Mouse (Mus musculus) activated CD4-positive, CD25-positive, alpha-beta regulatory T cell, adult 4 months (primary cell): ENCODE measurements around the gene Dlg1. TPM values are rescaled to one million over a fixed set of nuclear protein-coding genes. Genes with fewer than 3 reads are reported as not detected.

Source experiments
- ATAC-seq: one replicate; pipeline ENCODE4 v1.8.0; 2017
- polyA plus RNA-seq, 2 experiments: library from polyadenylated mRNA; unstranded; fragments of 100-300 nt; shearing (Covaris generic); gene quantifications; one replicate each; pipeline ENCODE4 v1.2.1; 2017

Dlg1 gene
- polyA plus RNA-seq = 10 to 100 TPM; 20.6 to 29.1 TPM

DNA sequence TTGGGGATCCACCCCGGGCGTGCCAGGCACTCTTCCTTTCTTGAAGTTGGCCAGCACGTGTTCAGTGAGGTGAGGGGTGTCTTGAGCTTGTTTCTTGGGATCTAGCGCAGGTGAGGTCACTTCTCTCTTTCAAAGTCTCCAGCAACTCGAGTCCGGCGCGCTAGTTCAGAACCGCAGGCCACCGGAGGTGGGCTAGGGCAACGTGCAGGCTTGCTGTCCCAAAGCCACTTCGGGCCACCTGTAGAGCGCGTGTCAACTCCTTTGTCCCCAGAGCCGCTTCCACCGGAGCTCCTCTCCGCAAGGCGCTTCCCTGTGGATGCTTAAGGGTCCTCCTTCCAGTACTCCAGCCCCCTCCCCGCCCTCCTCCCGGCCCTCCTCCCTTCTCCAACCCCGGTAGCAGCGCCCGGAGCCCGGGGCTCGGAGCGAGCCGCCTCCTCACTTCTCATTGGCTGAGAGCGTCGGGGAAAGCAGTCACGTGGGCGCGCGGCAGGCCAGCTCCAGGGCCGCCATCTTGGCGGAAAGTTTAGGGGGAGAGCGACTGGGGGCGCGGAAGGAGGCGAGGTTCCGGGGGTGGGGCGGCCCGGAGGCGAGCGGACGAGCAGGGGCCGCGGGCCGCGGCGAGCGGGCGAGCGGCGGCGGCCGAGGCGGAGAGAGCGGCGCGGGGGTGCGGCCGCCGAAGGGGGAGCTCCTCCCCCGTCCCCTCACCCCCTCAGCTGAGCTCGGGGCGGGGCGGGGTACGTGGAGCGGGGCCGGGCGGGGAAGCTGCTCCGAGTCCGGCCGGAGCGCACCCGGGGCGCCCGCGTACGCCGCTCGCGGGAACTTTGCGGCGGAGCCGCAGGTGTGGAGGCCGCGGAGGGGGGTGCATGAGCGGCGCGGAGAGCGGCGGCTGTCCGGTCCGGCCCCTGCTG is at the start of gene Dlg1:
TSS of gene Dlg1 (plus strand) at position 65 of the 908 bp plus-strand sequence.
- ATAC-seq = peak; percentile 79

DNA sequence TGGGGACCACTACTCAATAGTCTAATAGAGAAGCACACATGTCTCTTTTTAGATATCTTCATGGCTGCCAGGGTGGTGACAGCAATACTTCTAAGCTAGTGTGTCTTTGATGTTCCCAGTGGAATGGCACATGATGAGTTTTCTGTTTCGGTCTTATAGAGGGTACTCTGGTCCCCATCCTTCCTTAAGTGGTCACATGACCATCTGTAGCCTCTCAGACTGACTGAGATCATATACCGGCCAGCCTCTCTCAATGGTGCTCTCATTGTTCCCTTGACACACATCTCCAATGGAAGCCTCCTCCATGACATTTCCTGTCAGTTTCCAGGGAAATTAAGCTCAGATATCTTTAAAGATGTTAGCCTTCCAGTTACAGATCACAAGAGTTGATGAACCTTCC is 46.9 kb upstream of the Dlg1 start:
- no peak for ATAC-seq

DNA sequence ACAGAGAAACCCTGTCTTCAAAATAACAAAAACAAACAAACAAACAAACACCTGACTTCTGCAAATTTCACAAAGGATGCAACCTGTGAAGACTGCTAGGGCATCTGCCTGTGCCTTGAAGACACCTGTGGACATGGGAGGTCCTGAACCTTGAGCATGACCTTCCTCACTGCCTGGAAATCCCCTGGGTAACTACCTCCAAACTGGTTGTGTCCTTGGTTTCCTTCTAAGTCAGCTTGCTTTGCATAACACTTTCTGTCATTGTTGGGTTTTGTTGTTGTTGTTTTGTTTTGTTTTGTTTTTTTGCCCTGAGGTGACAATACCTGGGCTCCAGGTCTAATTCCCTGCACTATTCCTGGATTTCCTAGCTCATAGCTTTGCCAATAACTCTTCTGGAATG is 46.1 kb upstream of the Dlg1 start:
- ATAC-seq = no peak

DNA sequence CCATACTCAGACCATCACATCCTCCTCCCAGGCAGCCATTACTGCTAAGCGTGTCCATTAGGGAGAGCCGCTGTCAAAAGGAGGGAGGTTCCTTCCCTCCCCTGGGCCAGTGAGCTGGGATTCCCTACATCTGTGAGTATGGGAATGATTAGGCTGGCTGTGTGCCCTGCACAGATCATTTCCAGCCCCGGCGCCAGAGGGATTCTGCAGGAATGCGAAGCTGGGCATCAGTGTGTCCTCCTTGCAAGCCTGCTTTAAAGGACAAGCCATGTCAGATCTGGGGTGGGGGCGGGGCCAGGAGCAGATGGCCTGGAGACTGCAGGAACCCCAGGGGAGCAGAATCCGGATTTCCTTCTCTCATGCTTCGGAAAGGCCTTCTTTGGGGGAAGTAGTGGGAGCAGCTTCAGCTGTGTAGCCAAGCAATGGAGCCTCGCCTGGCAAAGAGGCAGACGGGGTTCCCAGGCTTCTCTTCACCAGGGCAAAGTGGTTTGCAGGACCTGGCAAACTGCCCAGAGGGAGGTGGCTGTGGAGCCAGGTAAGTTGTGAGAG is 45.3 kb upstream of the Dlg1 start:
- ATAC-seq = no peak

DNA sequence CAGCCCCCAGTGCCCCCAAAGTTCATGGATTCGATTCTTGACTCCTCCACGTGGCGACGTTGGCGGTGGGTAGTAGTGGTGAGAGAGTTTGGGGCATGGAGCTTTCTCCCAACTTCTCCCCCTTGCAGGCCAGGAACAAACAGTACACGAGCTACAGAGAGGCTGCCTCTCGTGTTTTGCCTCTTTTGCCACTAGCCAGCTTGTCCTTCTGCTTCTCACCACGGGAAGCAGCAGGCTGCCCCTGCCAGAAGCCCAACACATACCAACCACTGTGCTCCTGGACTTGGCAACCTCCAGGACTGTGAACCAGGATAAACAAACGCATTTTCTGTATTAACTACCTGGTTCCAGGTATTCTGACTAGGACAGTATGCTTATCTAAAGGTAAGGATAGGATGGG is 44.6 kb upstream of the Dlg1 start:
- no peak for ATAC-seq

DNA sequence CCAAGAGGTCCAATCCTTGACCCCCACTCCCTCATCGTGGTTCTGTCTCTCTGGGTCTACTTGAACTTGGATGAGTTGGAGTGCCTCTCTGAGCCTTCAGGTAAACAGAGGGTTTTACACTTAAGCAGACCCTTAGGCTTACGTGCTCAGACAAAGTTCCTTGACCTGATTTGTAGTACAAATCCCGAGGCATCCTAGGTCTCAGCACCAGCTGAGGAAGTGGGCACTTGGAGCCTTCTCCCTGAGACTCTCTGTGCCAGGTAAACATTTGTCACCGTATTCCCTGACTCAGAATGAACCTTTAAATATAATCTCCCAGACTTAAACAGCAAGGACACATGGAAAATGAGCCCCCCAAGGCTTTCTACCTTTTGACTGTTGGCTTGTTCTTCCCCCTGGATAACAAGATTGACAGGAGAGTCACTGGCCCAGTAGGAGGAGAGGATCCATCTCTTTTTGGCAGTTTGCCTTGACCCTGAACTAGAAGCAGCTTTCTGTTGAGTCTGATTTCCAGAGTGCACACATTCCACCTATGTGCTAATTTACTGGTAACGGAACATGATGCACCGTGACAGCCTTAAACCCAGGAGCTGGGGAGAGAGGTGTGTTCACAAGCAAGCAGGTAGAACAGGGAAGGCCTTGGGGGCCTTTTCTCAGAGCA is 43.4 kb upstream of the Dlg1 start:
- no peak for ATAC-seq

DNA sequence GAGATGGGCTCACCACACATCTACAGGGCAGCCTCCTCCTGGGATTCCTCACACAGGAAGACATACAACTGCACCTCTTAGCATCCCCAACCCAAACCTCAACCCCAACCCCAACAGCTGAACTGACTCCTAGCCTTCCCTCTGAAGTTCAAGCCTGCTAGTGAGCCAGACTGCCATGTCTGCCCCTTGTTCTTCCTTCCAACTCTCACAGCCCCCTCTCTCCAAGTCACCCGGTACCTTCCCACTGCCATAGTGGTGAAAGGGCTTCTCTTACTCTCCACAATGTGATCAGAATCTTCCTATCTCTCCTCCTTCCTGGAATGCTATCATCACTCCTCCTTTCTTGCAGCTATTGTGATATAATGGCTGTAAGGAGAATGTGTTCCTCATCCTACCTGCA is 40.9 kb upstream of the Dlg1 start:
- no peak for ATAC-seq

DNA sequence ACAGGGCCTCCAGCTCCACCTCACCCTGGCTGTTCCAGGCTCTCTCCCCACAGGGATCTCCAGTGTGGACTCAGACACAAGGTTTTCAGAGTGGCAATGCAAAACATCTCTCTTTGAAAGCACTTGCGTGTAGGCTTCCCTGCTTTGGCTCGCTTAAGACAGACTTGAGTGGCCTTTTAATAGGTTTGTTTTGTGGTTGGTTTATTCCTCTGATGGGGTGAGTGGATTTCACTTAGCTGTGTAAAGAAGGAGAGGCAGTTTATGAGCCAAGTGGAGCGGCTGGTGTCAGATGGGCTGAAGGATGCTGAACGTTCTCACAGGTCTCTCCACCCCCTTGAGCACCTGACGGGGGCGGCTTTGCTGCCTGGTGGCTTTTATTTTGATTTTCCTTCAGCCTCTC is 40.1 kb upstream of the Dlg1 start:
- no peak for ATAC-seq

DNA sequence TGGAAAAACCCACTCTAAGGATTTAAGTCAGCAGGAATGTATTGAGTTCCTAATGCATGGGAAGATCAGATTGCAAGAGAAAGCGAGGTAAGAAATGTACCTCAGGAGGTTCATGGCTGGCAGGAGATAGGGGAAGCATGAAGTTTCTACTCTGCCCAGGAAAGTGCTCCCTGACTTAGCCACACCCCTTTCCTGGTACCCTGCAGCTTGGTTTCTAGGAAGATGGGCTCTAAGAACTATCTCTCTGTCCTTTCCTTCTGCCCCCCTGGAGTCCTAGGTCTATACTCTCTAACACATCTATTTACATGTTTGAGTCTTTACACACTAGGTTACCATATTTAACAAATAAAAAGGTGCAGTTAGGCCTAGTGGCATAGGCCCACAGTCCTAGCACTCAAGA is 38.5 kb upstream of the Dlg1 start:
- no peak for ATAC-seq

DNA sequence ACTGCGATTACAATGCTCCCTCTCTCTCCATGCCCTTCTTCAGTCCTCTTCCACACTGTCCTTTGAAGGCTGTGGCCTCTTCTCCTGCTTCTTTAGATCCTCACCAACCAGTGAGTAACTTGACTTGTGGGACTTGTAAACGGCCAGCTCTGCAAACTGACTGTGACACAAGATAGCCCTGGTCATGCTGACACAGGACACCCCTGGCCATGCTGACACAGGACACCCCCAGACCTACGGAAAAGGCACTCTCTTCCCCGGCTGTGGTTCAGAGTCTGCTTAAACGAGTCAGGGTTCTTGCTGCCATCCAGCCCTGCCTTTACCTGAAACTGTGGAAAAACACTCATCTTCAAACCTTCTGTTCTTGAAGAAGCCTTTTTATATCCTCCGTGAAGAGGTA is 36.9 kb upstream of the Dlg1 start:
- no peak for ATAC-seq

DNA sequence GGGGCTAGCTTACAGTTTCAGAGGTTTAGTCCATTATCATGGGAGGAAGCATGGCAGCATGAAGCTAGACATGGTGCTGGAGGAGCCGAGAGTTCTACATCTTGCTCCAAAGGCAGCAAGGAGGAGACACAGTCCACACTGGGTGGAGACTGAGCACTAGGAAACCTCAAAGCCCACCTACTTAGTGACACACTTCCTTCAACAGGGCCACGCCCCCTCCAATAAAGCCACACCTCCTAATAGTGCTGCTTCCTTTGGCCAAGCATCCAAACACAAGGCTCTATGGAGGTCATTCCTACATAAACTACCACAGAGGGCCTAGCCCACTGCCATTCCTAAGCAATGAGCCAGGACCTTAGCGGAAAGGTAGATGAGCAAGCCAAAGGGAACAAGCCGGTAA is 32.9 kb upstream of the Dlg1 start:
- no peak for ATAC-seq

DNA sequence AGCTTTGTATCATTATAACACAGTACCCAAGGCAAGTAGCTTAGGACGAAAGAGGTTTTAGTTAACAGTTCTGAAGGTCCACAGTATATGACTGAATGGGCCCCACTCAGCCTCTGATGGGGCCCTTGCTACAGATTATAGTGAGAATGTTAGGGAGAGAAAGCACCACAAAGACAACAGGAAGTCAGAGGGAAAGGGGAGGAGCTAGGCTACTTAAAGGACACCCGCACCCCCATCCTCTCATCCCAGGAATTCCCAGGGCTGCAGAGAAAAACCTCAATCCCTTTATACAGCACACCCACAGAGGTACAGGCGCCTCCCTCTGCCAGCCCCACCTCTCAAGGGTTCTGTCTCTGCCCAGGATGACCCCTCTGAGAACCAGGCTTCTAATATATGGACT is 32.2 kb upstream of the Dlg1 start:
- ATAC-seq = no peak

DNA sequence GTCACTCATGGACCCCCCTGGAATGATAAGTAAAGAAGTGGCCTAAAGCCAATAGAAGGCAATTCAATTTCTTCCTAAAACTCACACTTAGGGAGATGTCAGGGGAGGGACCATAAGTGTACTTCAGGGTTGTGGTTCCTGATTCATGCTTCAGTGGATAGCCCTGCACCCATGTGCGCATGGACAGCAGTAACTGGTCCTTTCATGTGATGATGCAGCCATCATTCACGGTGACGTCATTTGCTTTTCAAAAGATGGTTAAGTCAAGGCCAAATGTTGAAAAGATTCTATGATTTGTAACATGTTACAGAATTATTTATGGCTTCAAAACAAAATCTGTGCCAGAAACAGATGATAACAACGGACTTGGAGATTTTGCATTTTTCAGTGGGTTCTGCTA is 28.9 kb upstream of the Dlg1 start:
- no peak for ATAC-seq

DNA sequence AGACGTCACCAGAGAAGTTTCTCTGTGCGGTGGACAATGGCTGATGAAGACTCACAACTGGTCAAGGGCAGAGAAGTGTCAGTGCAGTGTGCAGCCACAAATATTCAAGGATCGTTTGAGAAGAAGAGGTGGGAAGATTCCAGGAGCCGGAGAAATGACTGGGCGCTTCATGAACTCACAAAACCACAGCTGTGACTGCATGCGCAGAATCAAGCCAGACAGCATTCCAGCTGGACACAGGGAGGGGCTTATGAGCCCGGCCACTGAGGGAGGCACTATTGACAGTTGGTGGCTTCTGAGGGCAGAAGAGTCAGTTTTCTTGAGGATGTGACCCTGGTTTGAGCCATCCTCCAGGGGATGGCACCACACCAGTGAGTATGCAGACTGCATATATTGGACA is 24.9 kb upstream of the Dlg1 start:
- no peak for ATAC-seq

DNA sequence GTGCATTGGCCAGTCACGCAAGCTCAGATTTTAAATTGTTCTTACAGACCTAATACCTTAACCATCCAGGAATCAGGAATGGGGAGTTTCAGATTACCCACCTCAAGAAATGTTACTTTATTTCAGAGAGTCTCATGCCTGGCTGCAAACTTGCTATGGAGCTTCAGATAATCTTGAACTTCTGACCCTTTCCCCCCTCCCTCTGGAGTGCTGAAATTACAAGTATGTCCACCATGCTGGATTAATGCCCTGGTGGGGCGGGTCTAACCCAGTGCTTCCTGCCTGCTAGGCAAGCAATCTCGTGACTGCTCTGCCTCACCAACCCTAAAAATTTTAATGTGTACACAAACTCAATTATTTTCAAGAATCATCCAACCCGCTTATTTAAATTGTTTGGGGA is 23.3 kb upstream of the Dlg1 start:
- no peak for ATAC-seq

DNA sequence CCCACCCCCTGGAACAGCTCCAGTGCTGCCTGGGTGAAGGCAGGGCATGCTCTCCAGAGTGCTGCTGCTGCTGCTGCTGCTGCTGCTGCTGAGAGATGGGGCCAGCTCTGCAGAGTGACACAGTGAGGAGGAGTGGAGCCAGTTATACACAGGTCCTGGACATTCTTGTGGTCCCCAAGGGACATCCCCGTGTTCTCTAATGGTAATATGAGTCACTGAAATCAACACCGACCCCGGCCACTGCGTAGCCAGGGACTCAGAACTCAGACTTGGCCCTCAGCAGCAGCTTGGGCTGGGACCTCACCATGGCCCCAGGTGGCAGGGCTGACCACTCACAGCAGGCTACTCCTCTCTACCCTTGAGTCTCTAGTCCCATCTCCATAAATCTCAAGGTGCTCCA is 21.5 kb upstream of the Dlg1 start:
- ATAC-seq = no peak

DNA sequence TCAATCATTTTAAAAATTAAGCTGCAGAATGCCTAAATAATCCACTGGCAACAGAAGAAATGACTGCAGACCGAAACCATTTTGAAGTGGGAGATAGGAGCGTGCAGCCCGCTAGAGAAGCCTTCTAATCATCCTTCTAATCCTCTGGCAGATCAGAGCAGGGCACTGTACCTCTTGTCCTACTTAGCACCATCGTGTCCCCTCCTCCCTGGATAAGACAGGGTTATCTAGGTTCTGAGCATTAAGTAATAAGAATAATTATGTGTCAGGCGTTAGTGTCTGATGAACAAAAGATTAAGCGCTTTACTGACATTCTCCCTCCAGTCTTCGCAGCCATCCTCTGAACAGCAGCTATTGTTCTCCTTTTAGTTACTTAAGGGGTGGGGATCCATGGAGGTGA is 16.0 kb upstream of the Dlg1 start:
- ATAC-seq = no peak

DNA sequence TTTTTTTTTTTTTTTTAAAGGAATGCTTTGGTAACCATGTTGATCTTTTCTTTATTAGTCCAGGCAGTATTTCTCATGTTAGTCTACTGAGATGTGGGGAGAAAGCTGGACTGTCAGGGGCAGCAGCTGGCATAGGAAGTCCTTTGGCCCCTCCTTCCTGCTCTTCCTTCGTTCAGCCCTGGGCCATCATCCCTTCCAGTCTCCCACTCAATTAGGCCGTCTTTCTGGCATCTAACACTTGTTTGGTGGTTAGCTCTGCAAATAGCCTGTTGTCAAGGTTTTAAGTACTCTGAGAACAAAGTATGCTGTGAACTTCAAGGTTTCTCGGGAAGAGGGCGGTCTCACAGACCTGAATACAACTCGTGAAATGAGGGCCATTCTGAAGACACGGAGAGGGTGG is 12.5 kb upstream of the Dlg1 start:
- ATAC-seq = no peak

DNA sequence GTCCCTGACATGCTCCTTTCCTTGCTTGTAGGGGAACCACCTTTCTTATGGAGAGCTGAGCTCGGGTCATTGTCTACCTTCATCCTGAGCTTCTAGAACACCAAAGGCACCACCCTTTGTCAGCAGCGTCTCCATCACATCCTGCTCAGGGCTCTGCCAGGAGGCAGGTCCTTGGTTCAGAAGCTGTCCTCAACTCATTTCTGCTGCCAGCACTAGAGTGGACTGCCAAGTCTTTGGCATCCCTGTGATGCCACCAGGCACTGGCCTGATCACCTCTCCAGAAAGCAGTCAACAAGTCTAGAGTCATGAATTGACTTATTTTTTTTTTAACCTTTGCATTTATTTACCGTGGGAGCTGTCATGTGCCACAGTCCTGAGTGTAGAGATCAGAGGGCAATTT is 11.7 kb upstream of the Dlg1 start:
- no peak for ATAC-seq

DNA sequence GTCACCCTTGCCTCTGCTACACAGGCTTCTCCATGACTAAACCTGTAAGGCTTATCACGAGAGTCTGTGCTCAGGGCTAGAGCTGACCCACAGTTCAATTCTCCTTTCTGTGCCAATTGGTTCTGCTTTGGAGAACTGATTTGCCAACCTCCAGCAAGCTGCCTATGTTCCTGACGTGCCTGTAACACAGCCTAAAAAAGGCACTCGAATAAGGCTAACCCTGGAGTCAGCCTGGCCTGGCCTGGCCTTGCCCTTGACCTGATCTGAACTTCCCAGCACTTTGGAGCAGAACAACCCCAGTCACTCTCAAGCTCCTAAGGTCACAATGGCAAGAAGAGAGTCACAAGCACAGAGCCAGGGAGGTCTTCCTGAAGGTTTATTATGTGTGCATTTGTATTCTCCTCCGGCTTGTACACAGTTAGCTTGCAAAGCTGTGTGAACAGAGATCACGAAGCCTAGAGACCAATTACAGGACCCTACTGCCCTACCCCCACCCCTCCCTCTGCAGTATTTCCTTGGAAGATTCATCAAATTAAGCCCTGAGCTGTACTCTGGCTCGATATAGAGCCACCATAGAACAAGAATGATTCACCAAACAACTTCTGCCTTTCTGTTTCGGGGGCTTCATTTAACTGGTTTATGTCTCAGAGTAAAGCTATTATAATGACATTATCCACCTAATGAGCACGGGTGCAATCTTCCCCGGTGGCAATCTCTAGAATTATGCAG is 11.0 kb upstream of the Dlg1 start:
- no peak for ATAC-seq

DNA sequence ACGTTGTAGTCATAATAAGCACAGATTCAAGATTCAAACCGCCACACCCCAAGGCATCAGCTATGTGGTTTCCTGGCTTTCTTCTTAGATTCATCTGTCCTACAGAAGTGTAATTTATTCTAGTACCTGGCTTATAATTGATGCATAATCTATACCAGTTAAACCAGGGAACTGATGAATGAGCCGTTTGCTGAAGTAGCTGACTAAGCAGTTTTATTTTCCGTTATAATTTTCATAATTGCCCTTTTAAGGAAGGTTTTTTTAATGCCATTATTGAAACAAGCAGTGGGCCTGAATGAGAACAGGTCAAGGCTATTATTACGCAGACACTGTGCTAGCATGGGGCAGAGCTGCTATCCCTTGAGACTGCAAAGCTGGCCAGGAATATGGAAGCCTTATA is 9.6 kb upstream of the Dlg1 start:
- no peak for ATAC-seq

DNA sequence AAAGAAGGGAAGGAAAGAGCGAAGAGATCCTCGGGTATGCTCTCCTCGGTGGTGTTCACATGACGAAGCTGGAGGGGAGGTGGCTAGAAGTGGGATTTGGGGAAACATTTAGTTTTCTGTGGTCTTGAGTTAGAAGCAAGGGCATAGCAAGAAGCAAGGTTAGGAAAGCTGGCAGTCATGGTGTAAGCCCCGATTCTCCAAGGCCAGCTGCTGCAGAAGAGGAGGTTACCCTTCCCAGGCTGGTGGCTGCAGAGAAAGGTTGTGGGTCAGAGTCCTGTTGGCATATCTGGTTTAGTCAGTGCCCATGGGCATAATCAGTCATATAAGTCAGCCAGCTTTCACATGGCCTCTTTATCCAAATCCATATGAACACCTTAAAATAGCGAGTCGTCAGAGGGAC is 9.2 kb upstream of the Dlg1 start:
- no peak for ATAC-seq

DNA sequence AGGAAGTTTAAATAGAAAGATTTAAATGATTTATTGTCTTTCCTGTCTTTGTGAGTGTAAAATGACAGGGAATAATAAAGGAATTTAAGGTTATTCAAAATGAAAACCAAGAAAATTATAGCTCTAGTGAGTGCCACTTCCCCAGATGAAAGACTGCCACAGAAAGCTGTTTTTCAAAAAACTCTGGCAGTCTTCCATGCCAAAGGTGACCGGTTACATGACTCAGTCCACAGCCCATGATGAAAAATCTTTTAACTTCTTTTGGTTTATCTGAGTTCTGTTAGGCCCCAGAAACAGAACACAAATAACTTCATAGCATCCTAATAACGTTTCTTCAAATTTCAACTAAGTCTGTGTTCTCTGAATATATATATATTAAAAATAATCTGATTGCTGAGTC is 7.7 kb upstream of the Dlg1 start:
- ATAC-seq = no peak
